Mouse (Mus musculus) embryonic fibroblast, embryonic 13.5 days (primary cell): ENCODE data around the gene St3gal6.

ENCODE experiments used
- CTCF ChIP-seq: IDR thresholded peaks from 2 replicates; pipeline ENCODE4 v1.5.1; 2011; ENCODE audit warnings: mild to moderate bottlenecking, control low read depth, low read length, moderate library complexity, borderline replicate concordance; ENCODE audit not compliant: insufficient read depth
- POLR2A ChIP-seq: IDR thresholded peaks from 2 replicates; pipeline ENCODE4 v1.6.1; 2011; ENCODE audit warnings: low read depth, mild to moderate bottlenecking, control low read depth, low read length, moderate library complexity

DNA sequence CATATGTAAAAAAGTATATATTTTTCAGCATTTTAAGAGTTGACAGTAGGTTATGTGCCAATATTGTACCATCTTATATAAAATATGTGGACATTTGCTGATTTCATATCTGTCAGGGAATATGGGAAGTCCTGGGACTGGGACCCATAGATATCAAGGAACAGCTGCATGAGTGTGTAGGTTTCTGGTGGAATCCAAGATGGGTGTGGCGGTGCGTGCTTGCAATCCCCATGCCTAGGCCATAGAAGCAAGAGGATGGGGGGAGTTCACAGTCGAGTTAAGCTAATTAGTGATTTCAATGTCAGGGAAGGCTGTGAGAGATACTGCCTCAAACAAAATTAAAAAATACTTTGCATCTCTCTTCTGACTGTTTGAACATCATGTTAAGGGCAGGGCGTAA lies 75.0 kb downstream of the St3gal6 start:
- TF ChIP-seq CTCF (no peak), POLR2A (no peak)
